Mouse (Mus musculus) myocyte (in vitro differentiated cells): ENCODE results near the gene Notch2.

Experiments
- E2F4 ChIP-seq: IDR thresholded peaks from one replicate; pipeline ENCODE4 v1.6.1; 2011; ENCODE audit warnings: mild to moderate bottlenecking, control low read depth, moderate library complexity; ENCODE audit not compliant: insufficient read depth
- MAX ChIP-seq: IDR thresholded peaks from one replicate; pipeline ENCODE4 v1.6.1; 2011; ENCODE audit warnings: low read depth, mild to moderate bottlenecking, control low read depth
- MYOG ChIP-seq, 3 experiments: IDR thresholded peaks; one replicate each; pipeline ENCODE4 v1.6.1; 2011; ENCODE audit warnings: control low read depth in 2 of 3, low read depth in 2 of 3, mild to moderate bottlenecking in 2 of 3; ENCODE audit not compliant: insufficient read length in 2 of 3, control insufficient read depth in 1 of 3, insufficient read depth in 1 of 3
- POLR2A ChIP-seq: IDR thresholded peaks from one replicate; pipeline ENCODE4 v1.6.1; 2011; ENCODE audit warnings: low read depth, mild to moderate bottlenecking, control low read depth, moderate library complexity; ENCODE audit not compliant: insufficient read length
- REST ChIP-seq: IDR thresholded peaks from one replicate; pipeline ENCODE4 v1.6.1; 2011; ENCODE audit warnings: mild to moderate bottlenecking, control low read depth, moderate library complexity; ENCODE audit not compliant: insufficient read depth, insufficient read length

GRCm38 (mm10) chr3:98157073-98157472 lies 143.7 kb downstream of the Notch2 start:
- TF ChIP-seq REST (no peak), MAX (no peak), MYOG (IDR thresholded peaks at IDR 0.05; ENCODE audit: control insufficient read depth in 1 of 3, insufficient read depth in 1 of 3, insufficient read length in 2 of 3, low read depth in 2 of 3) (no peak), POLR2A (no peak), E2F4 (no peak)
